Mouse (Mus musculus) heart, embryonic 16.5 days (tissue): ENCODE data around the gene Brpf1. TPM values are rescaled to one million over a fixed set of nuclear protein-coding genes. Genes with fewer than 3 reads are reported as not detected.

ENCODE experiments used
- ATAC-seq: fragments of 200-750 bp; cut with Nextera tagmentation; replicated peaks from 2 replicates; pipeline ENCODE4 v1.8.0; 2017; ENCODE audit warnings: moderate number of reproducible peaks; ENCODE audit not compliant: insufficient read depth, low FRiP score; ENCODE audit errors: extremely low read depth
- H3K27ac ChIP-seq: fragments of 300-500 bp; sonication (generic); 2 replicates; pipeline ENCODE4 v1.5.1; 2014; ENCODE audit warnings: mild to moderate bottlenecking, low read length, control low read depth, moderate library complexity
- H3K27me3 ChIP-seq: fragments of 300-500 bp; sonication (generic); 2 replicates; pipeline ENCODE4 v1.6.1; 2014; ENCODE audit warnings: low read length, mixed read lengths; ENCODE audit not compliant: control insufficient read depth, insufficient read depth
- H3K36me3 ChIP-seq: fragments of 300-500 bp; sonication (generic); 2 replicates; pipeline ENCODE4 v1.6.1; 2014; ENCODE audit not compliant: control insufficient read depth, insufficient read depth
- H3K4me1 ChIP-seq: fragments of 300-500 bp; sonication (generic); 2 replicates; pipeline ENCODE4 v1.6.1; 2014; ENCODE audit warnings: low read length, mixed read lengths; ENCODE audit not compliant: control insufficient read depth, insufficient read depth
- H3K4me2 ChIP-seq: fragments of 300-500 bp; sonication (generic); 2 replicates; pipeline ENCODE4 v1.6.1; 2014; ENCODE audit warnings: low read depth, mild to moderate bottlenecking, control low read depth, low read length
- H3K4me3 ChIP-seq: fragments of 300-500 bp; sonication (generic); 2 replicates; pipeline ENCODE4 v1.5.1; 2014; ENCODE audit warnings: mild to moderate bottlenecking, control low read depth, low read length
- H3K9ac ChIP-seq: fragments of 300-500 bp; sonication (generic); 2 replicates; pipeline ENCODE4 v1.6.1; 2014; ENCODE audit warnings: low read length, control low read depth
- H3K9me3 ChIP-seq: fragments of 300-500 bp; sonication (generic); replicated peaks from 2 replicates; pipeline ENCODE4 v1.6.1; 2016; ENCODE audit warnings: low read length; ENCODE audit not compliant: control insufficient read depth
- WGBS: fragments of 180-500 bp; shearing (Covaris S2); extraction: QIAGEN DNeasy Blood & Tissue Kit; methylation state at CpG from one replicate; pipeline ENCODE4 v1.1.7; 2014; 5-methylcytosine and 5-hydroxymethylcytosine counted together
- polyA plus RNA-seq: library from polyadenylated mRNA; unstranded; fragments of >200 nt; fragmentation: Nextera tagmentation; extraction: Ambion mirVana; gene quantifications from 2 replicates; pipeline ENCODE4 v1.2.1, GENCODE M21; 2015

Gene Brpf1
- polyA plus RNA-seq, 1 experiment from 2014 or later, result 12.3 TPM

DNA sequence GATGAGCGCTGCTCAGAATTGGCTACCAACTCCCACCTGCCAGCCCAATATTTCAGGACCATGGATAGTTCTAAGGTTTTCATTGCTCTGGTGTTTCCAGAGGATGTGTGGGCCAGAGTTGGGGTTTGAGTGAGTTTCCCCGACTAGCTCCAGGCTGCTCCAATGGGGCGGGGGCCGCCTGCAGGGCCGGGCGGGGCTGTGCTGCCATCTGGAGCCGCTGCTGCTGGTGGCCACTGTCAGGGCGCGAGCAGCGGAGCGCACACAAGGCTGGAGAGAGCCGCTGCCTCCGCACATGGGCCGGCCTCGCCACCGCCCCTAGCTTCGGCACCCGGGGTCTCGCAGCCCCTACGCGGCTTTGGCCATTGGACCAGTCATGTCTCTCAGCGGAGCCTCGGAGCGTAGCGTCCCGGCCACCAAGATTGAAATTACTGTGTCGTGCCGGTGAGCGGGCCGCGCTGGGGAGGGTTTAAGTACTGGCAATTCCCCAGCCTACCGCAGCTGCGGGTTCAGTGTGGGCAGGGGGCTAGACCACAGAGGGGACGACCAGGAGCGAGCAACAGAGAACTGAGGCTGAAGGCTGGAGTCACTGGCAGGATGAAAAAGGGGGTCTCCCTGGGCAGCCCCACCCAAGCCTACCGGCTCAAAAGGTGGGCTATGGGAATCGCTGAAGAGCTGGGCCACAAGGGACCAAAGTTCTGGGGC, 24.7 kb upstream of the Brpf1 start, which contains the start of gene Cpne9:
Cpne9 (plus strand) TSS at position 207 of the 702 bp plus-strand sequence.
- Histone ChIP-seq H3K4me3 (no peak within 1 kb of the TSS), H3K9me3 (no peaks in the 10 kb centered on the region), H3K27me3 (peaks cover 34% of the 10 kb centered on the region), H3K9ac (no peak within 1 kb of the TSS), H3K27ac (no peak within 1 kb of the TSS), H3K4me1 (no peaks in the 10 kb centered on the region), H3K4me2 (no peak within 1 kb of the TSS), H3K36me3 (0 out of 2 replicates have a peak, but pooled peaks cover 5% of the 10 kb centered on the region)
- WGBS, result 2% methylated on average over 37 of the region's 37 CpGs
- ATAC-seq, result 0 out of 2 replicates have a peak, but pooled peaks have one; percentile 41

DNA sequence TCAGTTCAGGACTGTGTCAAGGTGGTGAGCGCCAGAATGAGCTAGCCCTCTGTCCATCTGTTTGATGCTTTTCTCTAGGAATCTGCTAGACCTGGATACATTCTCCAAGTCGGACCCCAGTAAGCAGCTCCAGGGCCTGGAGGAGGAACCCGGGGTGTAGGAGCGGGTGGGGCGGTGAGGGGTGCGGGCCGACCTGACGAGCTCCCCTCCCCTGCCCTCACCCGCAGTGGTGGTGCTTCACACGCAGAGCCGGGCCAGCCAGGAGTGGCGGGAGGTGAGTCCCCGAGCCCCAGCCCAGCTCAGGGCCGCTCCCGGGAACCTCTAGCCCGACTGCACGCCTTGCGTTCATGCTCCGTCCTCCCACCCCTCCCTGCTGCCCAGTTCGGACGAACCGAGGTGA, 24.0 kb upstream of the Brpf1 start:
- 0 out of 2 replicates have a peak, but pooled peaks cover 5% of the 10 kb centered on the region for H3K36me3 ChIP-seq
- 1% methylated on average over 22 of the region's 22 CpGs for WGBS
- peaks cover 34% of the 10 kb centered on the region for H3K27me3 ChIP-seq
- no peaks in the 10 kb centered on the region for H3K4me1 ChIP-seq
- H3K27ac ChIP-seq, result no peak overlapping the region
- no peak overlapping the region for H3K4me3 ChIP-seq
- H3K4me2 ChIP-seq, result no peak overlapping the region
- ATAC-seq, result no peak
- H3K9ac ChIP-seq, result no peak overlapping the region
- no peaks in the 10 kb centered on the region for H3K9me3 ChIP-seq

DNA sequence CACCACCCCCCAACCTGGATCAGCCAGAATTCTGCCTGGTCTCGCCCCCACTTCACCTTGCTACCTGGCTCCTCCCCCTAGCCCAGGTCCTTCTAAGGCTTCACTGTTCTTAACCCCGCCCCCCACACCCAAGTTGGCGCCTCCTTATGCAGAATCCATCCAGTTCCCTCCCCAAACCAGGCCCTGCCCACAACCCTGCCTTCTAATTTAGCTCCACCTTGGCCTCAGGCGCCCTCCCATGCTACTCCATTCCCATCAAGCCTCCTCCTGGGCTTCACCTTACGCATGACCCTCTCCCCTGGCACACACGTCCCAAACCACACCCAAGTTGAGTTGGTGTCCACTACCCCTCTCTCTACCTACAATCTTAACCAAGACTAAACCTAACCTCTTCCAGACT, 23.4 kb upstream of the Brpf1 start:
- Histone ChIP-seq H3K4me3 (no peak overlapping the region), H3K27me3 (peaks cover 34% of the 10 kb centered on the region), H3K9me3 (no peaks in the 10 kb centered on the region), H3K9ac (no peak overlapping the region), H3K4me1 (no peaks in the 10 kb centered on the region), H3K36me3 (0 out of 2 replicates have a peak, but pooled peaks cover 5% of the 10 kb centered on the region), H3K4me2 (no peak overlapping the region), H3K27ac (no peak overlapping the region)
- 8% methylated on average over 6 of the region's 6 CpGs for WGBS
- no peak for ATAC-seq

DNA sequence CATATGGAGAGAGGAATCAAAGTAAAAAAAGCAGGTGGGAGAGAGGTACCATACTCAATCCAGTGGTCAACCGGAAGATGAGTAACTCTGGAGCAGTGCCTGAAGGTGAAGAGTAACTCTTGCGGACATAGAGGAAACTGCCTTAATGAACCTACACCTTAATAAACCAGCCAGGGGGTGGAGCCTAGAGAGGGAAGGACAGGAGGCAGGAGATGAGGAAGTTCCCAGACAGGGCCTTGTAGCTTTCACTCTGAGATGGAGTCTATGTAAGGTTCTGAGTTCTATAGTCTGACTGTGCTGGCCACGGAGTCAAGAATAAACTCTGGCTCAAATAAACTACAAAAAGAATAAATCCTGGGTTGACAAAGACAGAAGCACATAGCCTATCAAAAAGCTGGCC, 22.0 kb upstream of the Brpf1 start:
- Histone ChIP-seq H3K27me3 (peaks cover 34% of the 10 kb centered on the region), H3K9me3 (no peaks in the 10 kb centered on the region), H3K27ac (no peak overlapping the region), H3K4me2 (no peak overlapping the region), H3K4me3 (no peak overlapping the region), H3K9ac (no peak overlapping the region), H3K4me1 (no peaks in the 10 kb centered on the region), H3K36me3 (0 out of 2 replicates have a peak, but pooled peaks cover 5% of the 10 kb centered on the region)
- no peak for ATAC-seq
- 67% methylated on average over 3 of the region's 3 CpGs for WGBS

DNA sequence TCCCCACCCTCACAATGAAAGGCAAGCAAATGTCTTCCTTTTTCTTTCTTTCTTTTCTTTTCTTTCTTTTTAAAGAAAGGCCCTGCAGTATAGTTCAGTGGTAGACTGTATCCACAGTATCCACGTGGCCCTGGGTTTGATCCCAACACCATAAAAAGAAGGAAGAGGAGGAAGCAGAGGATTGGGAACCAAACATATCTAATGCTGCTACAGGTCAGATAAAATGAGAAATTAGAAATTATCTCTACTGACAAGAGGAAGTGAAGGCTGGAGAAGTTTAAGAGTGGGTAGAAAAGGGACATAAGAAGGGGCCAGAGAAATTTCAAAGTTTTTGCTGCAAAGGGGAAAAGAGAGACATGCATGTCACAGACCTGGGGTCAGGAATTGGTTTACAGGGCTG, 20.6 kb upstream of the Brpf1 start:
- no peak for ATAC-seq
- WGBS, result 52% methylated on average over 1 of the region's 1 CpGs
- Histone ChIP-seq H3K9me3 (no peaks in the 10 kb centered on the region), H3K4me3 (no peak overlapping the region), H3K4me1 (no peaks in the 10 kb centered on the region), H3K27ac (no peak overlapping the region), H3K9ac (no peak overlapping the region), H3K27me3 (peaks cover 34% of the 10 kb centered on the region), H3K36me3 (no peaks in the 10 kb centered on the region), H3K4me2 (no peak overlapping the region)

DNA sequence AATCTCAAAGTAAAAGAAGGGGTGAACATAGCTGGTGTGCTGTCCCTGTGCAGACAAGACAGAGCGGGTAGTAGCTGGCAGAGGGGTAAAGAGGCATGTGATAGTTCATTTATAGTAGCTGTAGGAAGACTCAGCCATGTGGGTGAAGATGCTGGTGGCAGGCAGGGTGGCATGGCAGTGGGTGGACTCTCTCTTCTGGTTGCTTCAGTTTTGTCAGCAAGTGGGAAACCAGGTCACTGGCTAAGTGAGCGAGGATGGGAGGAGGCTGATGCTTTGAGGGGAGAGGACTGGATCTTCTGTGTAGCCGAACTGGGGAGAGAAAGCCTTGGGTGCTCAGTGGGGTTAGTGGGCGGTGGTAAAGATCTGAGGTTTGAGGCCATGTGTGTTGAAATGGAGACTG, 19.7 kb upstream of the Brpf1 start:
- WGBS, result 57% methylated on average over 4 of the region's 4 CpGs
- Histone ChIP-seq H3K27me3 (peaks cover 29% of the 10 kb centered on the region), H3K36me3 (no peaks in the 10 kb centered on the region), H3K27ac (no peak overlapping the region), H3K9ac (no peak overlapping the region), H3K4me3 (no peak overlapping the region), H3K4me1 (no peaks in the 10 kb centered on the region), H3K4me2 (no peak overlapping the region), H3K9me3 (no peaks in the 10 kb centered on the region)
- ATAC-seq, result no peak

DNA sequence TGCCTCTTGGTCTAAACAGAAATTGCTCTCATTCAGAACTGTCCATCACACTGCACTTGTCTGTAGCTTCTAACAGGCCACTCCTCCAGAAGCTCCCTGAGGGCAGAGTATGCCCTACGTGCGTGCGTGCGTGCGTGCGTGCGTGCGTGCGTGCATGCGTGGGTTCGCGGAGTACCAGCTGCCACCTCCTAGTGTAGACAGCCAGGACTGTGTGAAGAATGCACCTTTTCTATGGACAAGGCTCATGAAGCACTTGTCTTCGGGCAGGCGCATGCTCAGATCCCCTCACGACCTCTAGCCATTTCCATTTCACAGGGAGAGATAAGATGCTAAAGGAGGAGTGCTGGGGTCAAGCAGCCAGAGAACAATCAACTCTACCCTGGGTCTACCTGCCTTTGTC, 17.6 kb upstream of the Brpf1 start:
- no peaks in the 10 kb centered on the region for H3K9me3 ChIP-seq
- ATAC-seq, result no peak
- no peak overlapping the region for H3K27ac ChIP-seq
- H3K36me3 ChIP-seq, result no peaks in the 10 kb centered on the region
- H3K4me3 ChIP-seq, result no peak overlapping the region
- H3K4me2 ChIP-seq, result no peak overlapping the region
- H3K4me1 ChIP-seq, result no peaks in the 10 kb centered on the region
- H3K27me3 ChIP-seq, result peaks cover 10% of the 10 kb centered on the region
- no peak overlapping the region for H3K9ac ChIP-seq
- WGBS, result 83% methylated on average over 15 of the region's 15 CpGs

DNA sequence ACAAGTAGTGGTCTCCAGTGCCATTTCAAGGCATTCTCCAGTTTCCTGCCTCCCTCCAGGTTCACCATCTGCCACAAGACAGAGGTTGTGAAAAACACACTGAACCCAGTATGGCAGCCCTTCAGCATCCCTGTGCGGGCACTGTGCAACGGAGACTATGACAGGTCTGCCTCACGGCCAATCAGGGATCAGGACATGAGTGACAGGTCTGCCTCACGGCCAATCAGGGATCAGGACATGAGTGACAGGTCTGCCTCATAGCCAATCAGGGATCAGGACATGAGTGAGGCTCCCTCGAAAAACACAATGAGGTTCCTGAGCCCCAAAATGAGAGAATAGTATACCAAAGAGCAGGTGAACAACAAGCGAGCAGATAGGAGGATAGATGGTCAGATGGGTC, 16.6 kb upstream of the Brpf1 start:
- Histone ChIP-seq H3K9me3 (no peaks in the 10 kb centered on the region), H3K27ac (no peak overlapping the region), H3K27me3 (peaks cover under 1% of the 10 kb centered on the region; the same call in 1 of the 2 replicates), H3K4me1 (no peaks in the 10 kb centered on the region), H3K4me2 (no peak overlapping the region), H3K4me3 (no peak overlapping the region), H3K36me3 (no peaks in the 10 kb centered on the region), H3K9ac (no peak overlapping the region)
- no peak for ATAC-seq
- WGBS, result 68% methylated on average over 6 of the region's 6 CpGs

DNA sequence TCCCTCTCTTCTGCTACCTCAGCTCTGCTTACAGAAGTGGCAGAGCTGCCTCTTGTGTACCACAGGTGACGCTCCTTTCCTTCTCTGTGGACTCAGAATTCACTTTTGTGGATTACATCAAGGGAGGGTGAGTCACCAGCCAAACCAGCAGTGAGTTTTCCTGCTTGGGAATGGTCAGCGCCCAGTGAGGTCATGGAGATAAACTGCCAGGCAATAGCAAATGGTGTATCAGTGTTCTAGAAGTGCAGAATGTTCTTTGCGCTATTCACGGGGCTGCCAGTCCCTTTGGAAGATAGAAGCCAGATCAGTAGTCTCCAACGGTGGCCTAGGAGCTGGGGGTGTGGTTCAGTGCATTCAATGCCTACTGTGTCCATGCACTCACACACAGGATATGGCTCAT, 14.0 kb upstream of the Brpf1 start:
- 37% methylated on average over 5 of the region's 5 CpGs for WGBS
- no peak overlapping the region for H3K4me2 ChIP-seq
- ATAC-seq, result no peak

More for the DNA sequence above, 14.0 kb upstream of the Brpf1 start:
- Histone ChIP-seq H3K4me1 (no peaks in the 10 kb centered on the region), H3K27me3 (no peaks in the 10 kb centered on the region), H3K9me3 (no peaks in the 10 kb centered on the region), H3K9ac (no peak overlapping the region), H3K27ac (no peak overlapping the region), H3K36me3 (no peaks in the 10 kb centered on the region), H3K4me3 (no peak overlapping the region)
